Mouse (Mus musculus): ENCODE results near the gene Rprd1b.

GRCm38 (mm10) chr2:158039662-158040061 is 11.4 kb downstream of the Rprd1b start:
- TF ChIP-seq CTCF (IDR thresholded peaks at IDR 0.05; ENCODE audit: low read depth): no peak
- no peak for TF ChIP-seq EP300 (IDR thresholded peaks at IDR 0.05; ENCODE audit: low read depth)

Measured in liver, embryonic 14.5 days (tissue).